Mouse (Mus musculus): ENCODE measurements around the gene Ap2a1. TPM values are rescaled to one million over a fixed set of nuclear protein-coding genes. Genes with fewer than 3 reads are reported as not detected.

The Ap2a1 gene
- total and polyA plus RNA-seq, 3 experiments: 56.1 to 67.6 (median 63.3) TPM

GRCm38 (mm10) chr7:44896499-44896898 lies 32.8 kb downstream of the Ap2a1 start:
- peak in 1 of 2 experiments; percentile 46 for DNase-seq
- WGBS: 19% methylated on average over 10 of the region's 10 CpGs
- Histone ChIP-seq H3K9ac (ENCODE audit: low read depth, low read length) (peak overlapping the region; percentile 81), H3K4me1 (ENCODE audit: control insufficient read depth, insufficient read depth, low read length) (peaks cover 8% of the 10 kb centered on the region), H3K79me2 (replicated peaks; ENCODE audit: control insufficient read depth, insufficient read depth, low read length) (peaks cover 3% of the 10 kb centered on the region), H3K36me3 (ENCODE audit: control insufficient read depth, insufficient read depth, low read length) (no peaks in the 10 kb centered on the region), H3K27me3 (ENCODE audit: control insufficient read depth, insufficient read depth, low read length) (no peaks in the 10 kb centered on the region), H3K27ac (peak overlapping the region; percentile 91), H3K4me3 (peak overlapping the region; percentile 85)
- TF ChIP-seq CTCF (IDR thresholded peaks at IDR 0.05): no peak
- TF ChIP-seq POLR2A (IDR thresholded peaks at IDR 0.05; ENCODE audit: insufficient read depth, low read depth, low read length): no peak
- no peak for TF ChIP-seq EP300 (IDR thresholded peaks at IDR 0.05; ENCODE audit: insufficient read depth, low read depth, low read length)
- intact Hi-C loops (cut with DNase I): loop anchor here (2.0 to 5.0 kb wide), 2 partner anchors 32 to 39 kb away; partner anchors contain the start of genes Ap2a1 and Pnkp

- intact Hi-C loops (cut with DNase I): loop anchor here (2.0 to 5.0 kb wide), 2 partner anchors 33 to 39 kb away; partner anchors contain the start of genes Ap2a1 and Pnkp
- Histone ChIP-seq H3K27me3 (ENCODE audit: control insufficient read depth, insufficient read depth, low read length) (no peaks in the 10 kb centered on the region), H3K79me2 (replicated peaks; ENCODE audit: control insufficient read depth, insufficient read depth, low read length) (peaks cover 3% of the 10 kb centered on the region), H3K4me3 (peak within 1 kb of the TSS; percentile 85), H3K9ac (ENCODE audit: low read depth, low read length) (peak within 1 kb of the TSS; percentile 81), H3K36me3 (ENCODE audit: control insufficient read depth, insufficient read depth, low read length) (no peaks in the 10 kb centered on the region), H3K27ac (peak within 1 kb of the TSS; percentile 91), H3K4me1 (ENCODE audit: control insufficient read depth, insufficient read depth, low read length) (peaks cover 12% of the 10 kb centered on the region)
- peak; percentile 91 to 93 for DNase-seq
- under 1% methylated on average over 34 of the region's 34 CpGs for WGBS
- TF ChIP-seq POLR2A (IDR thresholded peaks at IDR 0.05; ENCODE audit: insufficient read depth, low read depth, low read length) (peak; percentile 61), CTCF (IDR thresholded peaks at IDR 0.05) (peak; percentile 87), EP300 (IDR thresholded peaks at IDR 0.05; ENCODE audit: insufficient read depth, low read depth, low read length) (peak; percentile 33; the same call in 1 of the 2 replicates)
Observed at GRCm38 (mm10) chr7:44895593-44896434, 33.5 kb downstream of the Ap2a1 start, which contains the start of gene Fuz. Fuz (plus strand) TSS chr7:44896079.

GRCm38 (mm10) chr7:44895206-44895592 lies 34.1 kb downstream of the Ap2a1 start:
- H3K27ac ChIP-seq: peak overlapping the region; percentile 91
- no peaks in the 10 kb centered on the region for H3K36me3 ChIP-seq (ENCODE audit: control insufficient read depth, insufficient read depth, low read length)
- no peak overlapping the region for H3K9ac ChIP-seq (ENCODE audit: low read depth, low read length)
- TF ChIP-seq POLR2A (IDR thresholded peaks at IDR 0.05; ENCODE audit: insufficient read depth, low read depth, low read length): no peak
- TF ChIP-seq EP300 (IDR thresholded peaks at IDR 0.05; ENCODE audit: insufficient read depth, low read depth, low read length): no peak
- TF ChIP-seq CTCF (IDR thresholded peaks at IDR 0.05): no peak
- peak overlapping the region; percentile 85 for H3K4me3 ChIP-seq
- intact Hi-C loops (cut with DNase I): loop anchor here (5.0 kb wide), 1 partner anchor 38 kb away; the partner anchor contains the start of gene Pnkp
- peaks cover 6% of the 10 kb centered on the region for H3K79me2 ChIP-seq (replicated peaks; ENCODE audit: control insufficient read depth, insufficient read depth, low read length)
- peaks cover 15% of the 10 kb centered on the region for H3K4me1 ChIP-seq (ENCODE audit: control insufficient read depth, insufficient read depth, low read length)
- WGBS: 51% methylated on average over 7 of the region's 7 CpGs
- DNase-seq: no peak
- no peaks in the 10 kb centered on the region for H3K27me3 ChIP-seq (ENCODE audit: control insufficient read depth, insufficient read depth, low read length)

DNA sequence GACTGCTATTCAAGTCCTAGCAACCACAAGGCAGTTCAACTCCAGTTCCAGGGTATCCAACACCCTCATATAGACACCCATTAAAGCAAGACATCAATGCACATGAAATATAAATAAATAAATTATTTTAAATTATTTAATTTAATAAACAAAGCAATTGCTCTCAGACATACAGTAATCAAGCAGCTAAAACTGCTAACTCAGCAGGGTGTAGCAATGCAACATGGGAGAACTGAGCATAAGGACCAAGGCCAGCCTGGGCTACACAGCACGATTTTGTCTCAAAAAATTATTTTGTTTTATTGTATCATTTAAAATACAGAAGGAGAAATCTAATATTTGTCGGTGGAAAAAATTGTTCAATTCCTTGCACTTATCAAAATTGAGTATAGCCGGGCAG lies 35.1 kb downstream of the Ap2a1 start:
- H3K9ac ChIP-seq (ENCODE audit: low read depth, low read length): no peak overlapping the region
- H3K27ac ChIP-seq: no peak overlapping the region
- no peak for DNase-seq
- H3K79me2 ChIP-seq (replicated peaks; ENCODE audit: control insufficient read depth, insufficient read depth, low read length): peaks cover 6% of the 10 kb centered on the region
- no peaks in the 10 kb centered on the region for H3K36me3 ChIP-seq (ENCODE audit: control insufficient read depth, insufficient read depth, low read length)
- H3K4me3 ChIP-seq: no peak overlapping the region
- intact Hi-C loops (cut with DNase I): no loop called here
- no peak for TF ChIP-seq EP300 (IDR thresholded peaks at IDR 0.05; ENCODE audit: insufficient read depth, low read depth, low read length)
- TF ChIP-seq CTCF (IDR thresholded peaks at IDR 0.05): no peak
- TF ChIP-seq POLR2A (IDR thresholded peaks at IDR 0.05; ENCODE audit: insufficient read depth, low read depth, low read length): no peak
- H3K4me1 ChIP-seq (ENCODE audit: control insufficient read depth, insufficient read depth, low read length): peaks cover 15% of the 10 kb centered on the region
- no peaks in the 10 kb centered on the region for H3K27me3 ChIP-seq (ENCODE audit: control insufficient read depth, insufficient read depth, low read length)
- WGBS: 87% methylated on average over 3 of the region's 3 CpGs

GRCm38 (mm10) chr7:44893197-44893596 lies 36.1 kb downstream of the Ap2a1 start:
- no peaks in the 10 kb centered on the region for H3K27me3 ChIP-seq (ENCODE audit: control insufficient read depth, insufficient read depth, low read length)
- intact Hi-C loops (cut with DNase I): loop anchor here (2.0 kb wide), 1 partner anchor 76 kb away; the partner anchor contains the start of genes Atf5, Il4i1 and Nup62
- peaks cover 6% of the 10 kb centered on the region for H3K79me2 ChIP-seq (replicated peaks; ENCODE audit: control insufficient read depth, insufficient read depth, low read length)
- DNase-seq: no peak
- no peaks in the 10 kb centered on the region for H3K36me3 ChIP-seq (ENCODE audit: control insufficient read depth, insufficient read depth, low read length)
- H3K4me1 ChIP-seq (ENCODE audit: control insufficient read depth, insufficient read depth, low read length): peaks cover 18% of the 10 kb centered on the region
- peak overlapping the region; percentile 47 for H3K27ac ChIP-seq
- WGBS: 20% methylated on average over 8 of the region's 8 CpGs
- TF ChIP-seq POLR2A (IDR thresholded peaks at IDR 0.05; ENCODE audit: insufficient read depth, low read depth, low read length): no peak
- TF ChIP-seq CTCF (IDR thresholded peaks at IDR 0.05): no peak
- TF ChIP-seq EP300 (IDR thresholded peaks at IDR 0.05; ENCODE audit: insufficient read depth, low read depth, low read length): no peak
- no peak overlapping the region for H3K9ac ChIP-seq (ENCODE audit: low read depth, low read length)
- H3K4me3 ChIP-seq: peak overlapping the region; percentile 84
